Mouse (Mus musculus) CH12.LX (cell line): ENCODE measurements around the gene Frmd4a.

Experiments
- EP300 ChIP-seq: IDR thresholded peaks from 2 replicates; pipeline ENCODE4 v1.6.1; 2011; ENCODE audit warnings: low read length, improper control_type of control experiment
- MAX ChIP-seq: IDR thresholded peaks from 2 replicates; pipeline ENCODE4 v1.6.1; 2011; ENCODE audit warnings: low read length, improper control_type of control experiment
- POLR2A ChIP-seq: IDR thresholded peaks from 2 replicates; pipeline ENCODE4 v1.6.1; 2011; ENCODE audit warnings: low read depth, mild to moderate bottlenecking, improper control_type of control experiment, low read length
- RCOR1 ChIP-seq: conservative IDR thresholded peaks from 2 replicates; pipeline ENCODE4 v1.6.1; 2012; ENCODE audit warnings: low read depth, mild to moderate bottlenecking, inconsistent platforms, low read length, improper control_type of control experiment

DNA sequence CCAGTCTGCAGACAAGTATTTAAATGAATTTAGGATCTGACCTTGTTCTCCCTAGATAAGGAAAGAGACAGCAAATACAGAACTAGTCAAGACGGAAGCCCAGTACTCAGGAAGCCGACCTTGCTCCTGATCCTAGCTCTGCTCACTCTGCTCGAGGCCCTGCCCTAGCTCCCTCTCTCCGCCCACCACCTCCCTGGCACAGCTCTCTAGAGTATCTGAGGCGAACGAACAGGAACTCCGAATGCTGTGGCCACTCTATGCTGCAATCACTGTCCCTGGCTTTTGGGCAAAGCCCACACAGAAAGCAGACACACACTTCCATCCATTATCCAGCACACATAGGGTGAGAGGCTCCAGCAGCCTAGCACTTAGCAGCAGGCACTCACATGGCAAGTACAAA is 619.1 kb downstream of the Frmd4a start:
- TF ChIP-seq EP300: no peak
- TF ChIP-seq MAX: no peak
- no peak for TF ChIP-seq RCOR1
- no peak for TF ChIP-seq POLR2A
